Mouse (Mus musculus): ENCODE data around the gene Slc27a4. TPM values are rescaled to one million over a fixed set of nuclear protein-coding genes. Genes with fewer than 3 reads are reported as not detected.

The Slc27a4 gene
- polyA plus RNA-seq, 1 experiment from 2014 or later = 8.6 TPM

DNA sequence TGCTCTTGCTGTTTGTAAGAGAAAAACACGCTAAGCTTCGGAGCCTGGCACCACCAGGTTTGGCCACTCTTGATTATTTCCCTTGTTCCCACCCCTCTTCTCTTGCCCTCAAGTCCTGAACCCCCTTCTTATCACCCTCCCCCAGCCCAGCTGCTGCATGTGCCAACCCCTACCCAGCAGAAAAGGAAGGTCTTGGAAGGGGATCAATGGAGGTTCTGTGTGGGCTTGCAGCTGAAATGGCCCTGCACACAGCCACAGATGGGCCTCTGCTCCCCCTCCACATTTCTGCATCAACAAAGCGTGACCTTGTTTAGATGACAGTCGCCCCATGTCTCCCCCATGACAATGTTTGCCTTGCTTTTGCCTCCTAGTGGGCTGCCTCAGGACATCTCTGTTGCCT, 28.7 kb downstream of the Slc27a4 start:
- no peak overlapping the region for H3K4me3 ChIP-seq
- no peak for DNase-seq (ENCODE audit: extremely low spot score, low spot score)
- peaks cover 35% of the 10 kb centered on the region for H3K4me1 ChIP-seq
- WGBS = 97% methylated on average over 4 of the region's 4 CpGs
- H3K27me3 ChIP-seq (ENCODE audit: poor library complexity, severe bottlenecking) = peaks cover 52% of the 10 kb centered on the region
- no peaks in the 10 kb centered on the region for H3K9me3 ChIP-seq
- no peak overlapping the region for H3K27ac ChIP-seq
- H3K36me3 ChIP-seq (replicated peaks) = peaks cover 31% of the 10 kb centered on the region

GRCm38 (mm10) chr2:29833796-29834195, 31.4 kb downstream of the Slc27a4 start:
- no peak for DNase-seq (ENCODE audit: extremely low spot score, low spot score)
- no peak overlapping the region for H3K4me3 ChIP-seq
- H3K4me1 ChIP-seq = peaks cover 25% of the 10 kb centered on the region
- WGBS = 95% methylated on average over 5 of the region's 5 CpGs
- H3K36me3 ChIP-seq (replicated peaks) = peaks cover 51% of the 10 kb centered on the region
- H3K27me3 ChIP-seq (ENCODE audit: poor library complexity, severe bottlenecking) = peaks cover 79% of the 10 kb centered on the region
- H3K9me3 ChIP-seq = no peaks in the 10 kb centered on the region
- no peak overlapping the region for H3K27ac ChIP-seq

DNA sequence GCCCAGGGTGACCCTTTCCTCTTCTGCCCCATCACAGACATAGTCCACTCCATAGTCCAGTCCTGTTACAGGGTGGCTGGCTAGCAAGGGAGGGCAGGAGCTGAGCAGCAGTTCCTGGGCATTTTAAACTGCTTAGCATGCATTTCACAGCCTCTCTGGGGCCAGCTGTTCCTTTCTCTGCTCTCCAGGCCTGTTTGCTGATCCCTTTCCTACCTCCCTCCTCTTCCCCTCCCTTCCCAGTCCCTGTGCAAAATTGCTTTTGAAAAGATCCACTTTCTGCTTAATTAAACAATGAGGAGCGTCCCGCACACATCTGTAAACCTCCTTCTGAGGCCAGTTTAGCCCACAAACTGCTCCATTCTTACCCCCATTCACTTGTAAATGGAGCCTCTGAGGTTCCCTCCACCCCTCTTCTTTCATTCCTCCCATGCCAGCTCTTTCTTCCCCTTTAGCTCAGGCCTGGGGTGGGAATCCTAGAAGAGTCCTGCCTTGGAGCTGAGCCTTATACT, 33.0 kb downstream of the Slc27a4 start:
- Histone ChIP-seq H3K4me1 (peaks cover 39% of the 10 kb centered on the region), H3K27ac (peak overlapping the region; percentile 45; the same call in 1 of the 2 replicates), H3K27me3 (ENCODE audit: poor library complexity, severe bottlenecking) (peaks cover 95% of the 10 kb centered on the region), H3K4me3 (no peak overlapping the region), H3K36me3 (replicated peaks) (peaks cover 63% of the 10 kb centered on the region), H3K9me3 (no peaks in the 10 kb centered on the region)
- DNase-seq (ENCODE audit: extremely low spot score, low spot score) = no peak
- WGBS = 20% methylated on average over 2 of the region's 2 CpGs

GRCm38 (mm10) chr2:29839460-29839859, 37.0 kb downstream of the Slc27a4 start:
- H3K4me3 ChIP-seq = no peak overlapping the region

GRCm38 (mm10) chr2:29843231-29844105, 41.0 kb downstream of the Slc27a4 start:
- 58% methylated on average over 9 of the region's 9 CpGs for WGBS
- Histone ChIP-seq H3K27ac (no peak overlapping the region), H3K27me3 (ENCODE audit: poor library complexity, severe bottlenecking) (peaks cover 100% of the 10 kb centered on the region), H3K4me3 (no peak overlapping the region), H3K36me3 (replicated peaks) (peaks cover 53% of the 10 kb centered on the region), H3K4me1 (peaks cover 67% of the 10 kb centered on the region), H3K9me3 (no peaks in the 10 kb centered on the region)
- no peak for DNase-seq (ENCODE audit: extremely low spot score, low spot score)

More at GRCm38 (mm10) chr2:29839460-29839859, 37.0 kb downstream of the Slc27a4 start:
- no peak for DNase-seq (ENCODE audit: extremely low spot score, low spot score)
- WGBS = 56% methylated on average over 4 of the region's 4 CpGs
- Histone ChIP-seq H3K36me3 (replicated peaks) (peaks cover 79% of the 10 kb centered on the region), H3K27me3 (ENCODE audit: poor library complexity, severe bottlenecking) (peaks cover 100% of the 10 kb centered on the region), H3K9me3 (no peaks in the 10 kb centered on the region), H3K27ac (no peak overlapping the region; the same call in 1 of the 2 replicates), H3K4me1 (peaks cover 58% of the 10 kb centered on the region)

- Histone ChIP-seq H3K4me1 (peaks cover 61% of the 10 kb centered on the region), H3K27me3 (ENCODE audit: poor library complexity, severe bottlenecking) (peaks cover 100% of the 10 kb centered on the region), H3K36me3 (replicated peaks) (peaks cover 46% of the 10 kb centered on the region), H3K27ac (no peak overlapping the region), H3K4me3 (peak overlapping the region; percentile 61; the same call in 1 of the 2 replicates), H3K9me3 (no peaks in the 10 kb centered on the region)
- no peak for DNase-seq (ENCODE audit: extremely low spot score, low spot score)
- WGBS = 60% methylated on average over 2 of the region's 2 CpGs
Observed at GRCm38 (mm10) chr2:29844115-29844514, 41.7 kb downstream of the Slc27a4 start.

DNA sequence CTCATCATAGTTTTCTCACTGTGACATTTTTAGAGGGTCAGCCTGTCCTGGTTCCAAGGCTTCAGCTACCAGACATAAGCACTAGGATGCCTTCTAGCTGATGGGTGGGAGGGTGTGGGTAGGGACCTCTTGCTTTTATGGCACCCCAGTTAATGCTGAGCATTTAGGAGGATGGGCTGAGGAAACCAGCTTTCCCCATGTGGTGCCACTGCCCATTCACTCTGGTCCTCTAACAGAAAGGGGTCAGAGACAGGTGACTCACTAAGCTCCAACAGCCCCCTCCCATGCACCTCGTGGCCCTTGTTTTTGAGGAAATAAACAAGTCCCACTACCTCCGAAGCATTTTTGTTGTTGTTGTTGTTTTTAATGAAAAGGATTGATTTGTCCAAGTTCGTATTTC, 42.2 kb downstream of the Slc27a4 start:
- H3K27me3 ChIP-seq (ENCODE audit: poor library complexity, severe bottlenecking) = peaks cover 100% of the 10 kb centered on the region
- peak overlapping the region; percentile 61 for H3K4me3 ChIP-seq
- H3K27ac ChIP-seq = 0 out of 2 replicates have a peak overlapping the region, but pooled peaks have one; percentile 85
- WGBS = 15% methylated on average over 3 of the region's 3 CpGs
- no peak for DNase-seq (ENCODE audit: extremely low spot score, low spot score)
- H3K36me3 ChIP-seq (replicated peaks) = peaks cover 41% of the 10 kb centered on the region
- peaks cover 55% of the 10 kb centered on the region for H3K4me1 ChIP-seq
- no peaks in the 10 kb centered on the region for H3K9me3 ChIP-seq

- Histone ChIP-seq H3K27ac (peak overlapping the region; percentile 85), H3K4me3 (peak overlapping the region; percentile 61), H3K27me3 (ENCODE audit: poor library complexity, severe bottlenecking) (peaks cover 100% of the 10 kb centered on the region), H3K9me3 (no peaks in the 10 kb centered on the region), H3K4me1 (peaks cover 52% of the 10 kb centered on the region), H3K36me3 (replicated peaks) (peaks cover 35% of the 10 kb centered on the region)
- WGBS = 1% methylated on average over 25 of the region's 25 CpGs
- peak; percentile 49 for DNase-seq (ENCODE audit: extremely low spot score, low spot score)
Observed at GRCm38 (mm10) chr2:29845636-29846035, 43.2 kb downstream of the Slc27a4 start.

GRCm38 (mm10) chr2:29846061-29846853, 43.8 kb downstream of the Slc27a4 start:
- under 1% methylated on average over 47 of the region's 47 CpGs for WGBS
- DNase-seq (ENCODE audit: extremely low spot score, low spot score) = peak; percentile 68
- H3K4me3 ChIP-seq = peak overlapping the region; percentile 61
- H3K9me3 ChIP-seq = no peaks in the 10 kb centered on the region
- peak overlapping the region; percentile 85 for H3K27ac ChIP-seq
- peaks cover 100% of the 10 kb centered on the region for H3K27me3 ChIP-seq (ENCODE audit: poor library complexity, severe bottlenecking)
- H3K36me3 ChIP-seq (replicated peaks) = peaks cover 29% of the 10 kb centered on the region
- H3K4me1 ChIP-seq = peaks cover 49% of the 10 kb centered on the region

GRCm38 (mm10) chr2:29846911-29847310, 44.5 kb downstream of the Slc27a4 start:
- WGBS = 32% methylated on average over 3 of the region's 3 CpGs
- DNase-seq (ENCODE audit: extremely low spot score, low spot score) = no peak
- Histone ChIP-seq H3K27ac (peak overlapping the region; percentile 85; the same call in 1 of the 2 replicates), H3K4me3 (peak overlapping the region; percentile 61; the same call in 1 of the 2 replicates), H3K4me1 (peaks cover 49% of the 10 kb centered on the region), H3K36me3 (replicated peaks) (peaks cover 23% of the 10 kb centered on the region), H3K27me3 (ENCODE audit: poor library complexity, severe bottlenecking) (peaks cover 100% of the 10 kb centered on the region), H3K9me3 (no peaks in the 10 kb centered on the region)

DNA sequence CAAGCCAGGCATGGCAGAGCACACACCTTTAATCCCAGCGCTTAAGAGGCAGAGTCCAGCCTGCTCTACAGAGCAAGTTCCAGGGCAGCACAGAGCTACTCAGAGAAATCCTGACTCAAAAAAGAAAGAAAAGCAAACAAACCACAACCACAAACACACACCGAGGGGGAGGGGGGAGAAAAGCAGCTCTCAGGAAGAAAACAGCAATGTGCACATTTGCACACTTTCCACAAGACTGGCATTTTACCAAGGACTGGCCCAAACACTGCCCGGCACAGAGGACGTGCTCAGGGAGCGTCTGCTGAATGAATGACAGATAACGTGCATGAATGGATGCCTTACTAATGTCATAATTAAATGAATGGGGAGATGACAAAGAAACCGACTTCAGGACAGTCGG, 46.6 kb downstream of the Slc27a4 start:
- H3K4me1 ChIP-seq = peaks cover 52% of the 10 kb centered on the region
- no peak overlapping the region for H3K4me3 ChIP-seq
- no peaks in the 10 kb centered on the region for H3K9me3 ChIP-seq
- DNase-seq (ENCODE audit: extremely low spot score, low spot score) = no peak
- 81% methylated on average over 8 of the region's 8 CpGs for WGBS
- 0 out of 2 replicates have a peak, but pooled peaks cover 1% of the 10 kb centered on the region for H3K36me3 ChIP-seq (replicated peaks)
- H3K27me3 ChIP-seq (ENCODE audit: poor library complexity, severe bottlenecking) = peaks cover 100% of the 10 kb centered on the region
- no peak overlapping the region for H3K27ac ChIP-seq

DNA sequence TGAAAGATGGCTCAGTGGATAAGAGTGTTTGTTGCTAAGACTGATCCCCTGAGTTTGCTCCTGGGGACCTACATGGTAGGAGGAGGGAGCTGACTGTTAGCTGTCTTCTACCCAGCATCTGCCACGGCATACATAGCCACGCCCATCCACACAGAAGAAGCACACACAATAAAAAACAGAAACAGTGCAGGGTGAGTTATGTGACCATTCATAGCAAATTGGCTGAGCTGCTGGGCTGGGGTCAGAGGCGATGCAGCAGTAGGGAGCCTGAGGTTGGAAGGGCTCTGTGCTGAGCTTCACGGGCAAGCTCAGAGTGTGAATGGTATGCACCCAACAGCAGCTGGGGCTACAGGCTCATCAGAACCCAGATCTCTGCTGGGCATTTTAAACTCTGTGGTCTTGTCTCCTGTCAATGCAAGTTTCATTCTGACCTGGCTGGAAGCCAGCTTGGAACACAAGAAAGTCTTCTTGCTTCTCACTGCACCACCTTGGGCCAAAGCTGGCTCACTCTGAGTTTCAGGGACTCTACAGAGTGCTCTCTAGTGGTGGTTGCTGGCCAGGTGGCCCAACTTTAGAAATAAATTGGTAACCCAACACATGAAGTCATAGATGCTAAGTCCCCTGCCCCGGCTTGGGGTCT, 47.5 kb downstream of the Slc27a4 start:
- H3K27me3 ChIP-seq (ENCODE audit: poor library complexity, severe bottlenecking) = peaks cover 100% of the 10 kb centered on the region
- peaks cover 46% of the 10 kb centered on the region for H3K4me1 ChIP-seq
- no peak overlapping the region for H3K4me3 ChIP-seq
- H3K27ac ChIP-seq = no peak overlapping the region
- no peaks in the 10 kb centered on the region for H3K9me3 ChIP-seq
- DNase-seq (ENCODE audit: extremely low spot score, low spot score) = no peak
- no peaks in the 10 kb centered on the region for H3K36me3 ChIP-seq (replicated peaks)
- 78% methylated on average over 5 of the region's 5 CpGs for WGBS
